Mouse (Mus musculus) lung, postnatal 25 days (tissue): ENCODE measurements around the gene P4ha2.
A peak's percentile ranks its signal among the peaks of the same experiment; 100 is the strongest.

Experiments
- DNase-seq: peaks from one replicate; pipeline ENCODE4 v3.0.0; 2022; ENCODE audit warnings: low spot score

Gene P4ha2

GRCm38 (mm10) chr11:54068520-54069371 lies 31.1 kb upstream of the P4ha2 start, which contains the start of gene Pdlim4:
Gene Pdlim4, minus strand, starts transcription at chr11:54069014.
- DNase-seq: no peak

- DNase-seq: peak; percentile 66
These were observed 28.0 kb upstream of the P4ha2 start for GRCm38 (mm10) chr11:54071726-54072445.

- no peak for DNase-seq
These were observed 26.6 kb upstream of the P4ha2 start for GRCm38 (mm10) chr11:54073291-54073690.

GRCm38 (mm10) chr11:54075353-54075752 lies 24.5 kb upstream of the P4ha2 start:
- DNase-seq: no peak

GRCm38 (mm10) chr11:54076101-54076500 lies 23.8 kb upstream of the P4ha2 start:
- no peak for DNase-seq

GRCm38 (mm10) chr11:54080435-54080834 lies 19.5 kb upstream of the P4ha2 start:
- DNase-seq: no peak

GRCm38 (mm10) chr11:54082725-54083124 lies 17.2 kb upstream of the P4ha2 start:
- DNase-seq: no peak

GRCm38 (mm10) chr11:54084976-54085375 lies 14.9 kb upstream of the P4ha2 start:
- DNase-seq: no peak

- no peak for DNase-seq
These were observed 14.1 kb upstream of the P4ha2 start for GRCm38 (mm10) chr11:54085816-54086215.

GRCm38 (mm10) chr11:54088253-54088946 lies 11.5 kb upstream of the P4ha2 start:
- DNase-seq: no peak

- peak; percentile 79 for DNase-seq
These were observed 11.0 kb upstream of the P4ha2 start for GRCm38 (mm10) chr11:54088947-54089317.

GRCm38 (mm10) chr11:54090091-54090879 lies 9.6 kb upstream of the P4ha2 start:
- no peak for DNase-seq

- peak; percentile 43 for DNase-seq
These were observed 8.2 kb upstream of the P4ha2 start for GRCm38 (mm10) chr11:54091726-54092125.

- DNase-seq: no peak
These were observed 7.7 kb upstream of the P4ha2 start for GRCm38 (mm10) chr11:54092188-54092587.

- peak; percentile 68 for DNase-seq
These were observed 6.9 kb upstream of the P4ha2 start for GRCm38 (mm10) chr11:54093000-54093399.

- DNase-seq: peak; percentile 68
These were observed 1.0 kb downstream of the P4ha2 start for GRCm38 (mm10) chr11:54100692-54101591.

- no peak for DNase-seq
These were observed 1.8 kb downstream of the P4ha2 start for GRCm38 (mm10) chr11:54101701-54102100.

- DNase-seq: no peak
These were observed 3.0 kb downstream of the P4ha2 start for GRCm38 (mm10) chr11:54102706-54103449.

GRCm38 (mm10) chr11:54105011-54105410 lies 5.1 kb downstream of the P4ha2 start:
- no peak for DNase-seq

- peak; percentile 89 for DNase-seq
These were observed 6.8 kb downstream of the P4ha2 start for GRCm38 (mm10) chr11:54106676-54107075.
